Mouse (Mus musculus) kidney, postnatal 0 days (tissue): ENCODE results near the gene Scarf1. TPM values are rescaled to one million over a fixed set of nuclear protein-coding genes. Genes with fewer than 3 reads are reported as not detected.
A peak's percentile ranks its signal among the peaks of the same experiment; 100 is the strongest.

Experiments
- ATAC-seq: fragments of 200-750 bp; cut with Nextera tagmentation; replicated peaks from 2 replicates; pipeline ENCODE4 v1.8.0; 2017; ENCODE audit warnings: low read depth, moderate number of reproducible peaks, moderate TSS enrichment, moderate library complexity; ENCODE audit not compliant: low FRiP score
- DNase-seq: peaks from one replicate; pipeline ENCODE4 v3.0.0-alpha.2; 2016; ENCODE audit warnings: low spot score
- H3K27ac ChIP-seq: fragments of 300-500 bp; sonication (generic); 2 replicates; pipeline ENCODE4 v1.5.1; 2014; ENCODE audit warnings: mild to moderate bottlenecking
- H3K27me3 ChIP-seq: fragments of 300-500 bp; sonication (generic); 2 replicates; pipeline ENCODE4 v1.6.1; 2014; ENCODE audit warnings: low read length, mixed read lengths; ENCODE audit not compliant: insufficient read depth
- H3K36me3 ChIP-seq: fragments of 300-500 bp; sonication (generic); 2 replicates; pipeline ENCODE4 v1.6.1; 2014; ENCODE audit warnings: low read length, mixed read lengths; ENCODE audit not compliant: insufficient read depth
- H3K4me1 ChIP-seq: fragments of 300-500 bp; sonication (generic); replicated peaks from 2 replicates; pipeline ENCODE4 v1.6.1; 2014; ENCODE audit warnings: antibody characterized with exemption, low read length, mixed read lengths; ENCODE audit not compliant: insufficient read depth
- H3K4me2 ChIP-seq: fragments of 300-500 bp; sonication (generic); 2 replicates; pipeline ENCODE4 v1.6.1; 2014; ENCODE audit warnings: mild to moderate bottlenecking, low read length, moderate library complexity, mixed read lengths
- H3K4me3 ChIP-seq: fragments of 300-500 bp; sonication (generic); replicated peaks from 2 replicates; pipeline ENCODE4 v1.5.1; 2014; ENCODE audit warnings: low read depth, low read length
- H3K9ac ChIP-seq: fragments of 300-500 bp; sonication (generic); 2 replicates; pipeline ENCODE4 v1.6.1; 2014; ENCODE audit warnings: low read depth, low read length
- H3K9me3 ChIP-seq: fragments of 300-500 bp; sonication (generic); replicated peaks from 2 replicates; pipeline ENCODE4 v1.6.1; 2016; ENCODE audit warnings: low read length, inconsistent platforms, mixed read lengths
- CTCF ChIP-seq: IDR thresholded peaks from 2 replicates; pipeline ENCODE4 v1.5.1; 2016; ENCODE audit warnings: antibody characterized with exemption, low read depth, mild to moderate bottlenecking, moderate library complexity
- WGBS: fragments of 180-500 bp; shearing (Covaris S2); extraction: QIAGEN DNeasy Blood & Tissue Kit; methylation state at CpG from one replicate; pipeline ENCODE4 v1.1.7; 2014; 5-methylcytosine and 5-hydroxymethylcytosine counted together
- polyA plus RNA-seq: library from polyadenylated mRNA; unstranded; fragments of >200 nt; fragmentation: Nextera tagmentation; extraction: Ambion mirVana; gene quantifications from 2 replicates; pipeline ENCODE4 v1.2.1, GENCODE M21; 2015

The Scarf1 gene
- polyA plus RNA-seq = 13.6 and 14.4 TPM in 2 replicates

DNA sequence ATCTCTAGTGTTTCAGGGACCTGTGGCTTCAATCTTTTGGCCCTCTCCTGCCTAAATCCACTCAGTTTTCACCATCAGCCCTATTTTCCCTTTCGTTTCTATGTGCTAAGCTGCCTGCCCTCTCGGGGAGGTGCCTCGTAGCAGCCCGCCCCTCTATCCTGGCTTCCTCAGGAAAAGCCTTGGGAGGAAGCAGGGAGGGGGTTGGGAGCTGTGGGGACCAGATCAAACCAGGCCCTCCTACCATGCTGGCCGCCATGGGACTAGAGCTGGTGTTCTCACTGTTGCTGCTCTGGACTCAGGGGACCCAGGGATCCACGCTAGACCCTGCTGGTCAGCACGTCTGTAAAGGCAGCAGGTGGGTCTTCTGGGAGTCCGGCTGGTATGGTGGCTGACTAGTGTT lies at the start of gene Scarf1:
TSS of gene Scarf1 (plus strand) at position 205 of the 400 bp plus-strand sequence.
- Histone ChIP-seq H3K4me2 (peak within 1 kb of the TSS; percentile 45), H3K4me3 (peak within 1 kb of the TSS; percentile 24), H3K27me3 (no peaks in the 10 kb centered on the region), H3K4me1 (peaks cover 11% of the 10 kb centered on the region), H3K27ac (peak within 1 kb of the TSS; percentile 31; the same call in 1 of the 2 replicates), H3K9me3 (no peaks in the 10 kb centered on the region), H3K36me3 (peaks cover 15% of the 10 kb centered on the region; the same call in 1 of the 2 replicates), H3K9ac (peak within 1 kb of the TSS; percentile 28; the same call in 1 of the 2 replicates)
- no peak for TF ChIP-seq CTCF
- ATAC-seq = no peak
- 34% methylated on average over 8 of the region's 8 CpGs for WGBS
- peak; percentile 75 for DNase-seq

DNA sequence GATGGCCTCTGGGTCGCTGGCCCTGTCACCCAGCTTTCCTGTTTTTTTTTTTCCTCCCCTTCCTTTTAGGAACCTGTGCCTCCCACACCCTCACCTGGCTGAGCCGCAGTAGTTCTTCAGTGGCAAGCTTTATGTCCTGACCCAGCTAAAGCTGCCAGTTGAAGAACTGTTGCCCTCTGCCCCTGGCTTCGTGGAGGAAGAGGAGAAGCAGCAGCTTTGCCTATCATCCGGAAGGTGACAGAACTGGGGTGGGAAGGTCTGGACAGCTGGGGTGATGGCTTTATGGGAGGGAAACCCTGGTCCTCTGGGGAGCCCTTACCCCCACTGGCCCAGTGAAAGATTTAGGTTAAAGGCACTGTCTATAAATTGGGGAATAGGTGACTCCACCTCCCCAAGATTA lies 49.7 kb upstream of the Scarf1 start:
- ATAC-seq (no peak), DNase-seq (no peak)
- H3K36me3 ChIP-seq = peaks cover 13% of the 10 kb centered on the region
- H3K27me3 ChIP-seq = no peaks in the 10 kb centered on the region
- 31% methylated on average over 4 of the region's 4 CpGs for WGBS
- H3K4me3 ChIP-seq = no peak overlapping the region
- no peaks in the 10 kb centered on the region for H3K9me3 ChIP-seq
- H3K27ac ChIP-seq = 0 out of 2 replicates have a peak overlapping the region, but pooled peaks have one; percentile 93
- H3K4me2 ChIP-seq = peak overlapping the region; percentile 84
- no peak for TF ChIP-seq CTCF
- no peak overlapping the region for H3K9ac ChIP-seq
- H3K4me1 ChIP-seq = peaks cover 33% of the 10 kb centered on the region

DNA sequence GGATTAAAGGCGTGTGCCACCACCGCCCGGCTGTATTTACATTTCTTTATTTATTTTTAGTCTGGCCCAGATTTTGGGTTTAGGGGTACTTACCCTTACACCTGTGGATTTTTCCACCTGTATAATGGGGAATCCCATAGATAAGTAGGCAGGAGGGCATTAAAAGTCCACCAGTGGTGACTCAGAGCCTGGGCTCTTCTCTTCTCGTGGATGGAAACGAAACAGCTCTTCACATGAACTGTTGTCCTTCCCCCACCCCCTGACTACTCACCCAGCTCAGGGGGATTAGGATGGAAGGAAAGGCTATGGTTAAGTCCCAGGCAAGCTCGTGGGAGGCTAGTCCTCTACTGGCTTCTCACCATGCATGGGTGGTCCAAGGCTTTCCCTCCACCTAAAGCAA lies 48.9 kb upstream of the Scarf1 start:
- Histone ChIP-seq H3K36me3 (peaks cover 13% of the 10 kb centered on the region), H3K27ac (no peak overlapping the region), H3K4me2 (no peak overlapping the region), H3K4me3 (no peak overlapping the region), H3K9me3 (no peaks in the 10 kb centered on the region), H3K9ac (no peak overlapping the region), H3K27me3 (no peaks in the 10 kb centered on the region), H3K4me1 (peaks cover 30% of the 10 kb centered on the region)
- WGBS = 86% methylated on average over 6 of the region's 6 CpGs
- no peak for DNase-seq
- no peak for ATAC-seq
- no peak for TF ChIP-seq CTCF

DNA sequence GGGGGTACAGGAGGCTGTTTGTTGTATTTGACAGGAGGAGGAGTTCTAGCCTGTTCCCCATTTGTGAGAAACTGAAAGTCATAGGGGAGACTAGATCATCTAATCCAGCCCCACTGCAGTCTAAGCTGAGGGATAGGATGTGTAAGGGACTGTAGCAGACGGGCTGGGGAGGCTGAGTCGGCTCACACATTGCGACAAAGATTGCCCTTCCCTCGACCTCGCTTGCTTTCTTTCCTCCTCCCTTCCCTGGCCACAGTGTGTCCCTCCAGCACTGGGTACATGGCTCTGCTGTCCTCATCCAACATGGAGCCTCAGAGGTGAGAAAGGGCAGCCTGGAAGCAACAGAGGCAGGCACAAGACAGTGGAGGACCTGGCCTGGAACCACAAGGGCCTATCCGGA lies 48.3 kb upstream of the Scarf1 start:
- WGBS = 84% methylated on average over 6 of the region's 6 CpGs
- Histone ChIP-seq H3K27ac (no peak overlapping the region), H3K4me2 (no peak overlapping the region), H3K27me3 (no peaks in the 10 kb centered on the region), H3K4me3 (no peak overlapping the region), H3K9me3 (no peaks in the 10 kb centered on the region), H3K36me3 (peaks cover 13% of the 10 kb centered on the region), H3K4me1 (peaks cover 23% of the 10 kb centered on the region), H3K9ac (no peak overlapping the region)
- no peak for DNase-seq
- TF ChIP-seq CTCF = no peak
- ATAC-seq = no peak

DNA sequence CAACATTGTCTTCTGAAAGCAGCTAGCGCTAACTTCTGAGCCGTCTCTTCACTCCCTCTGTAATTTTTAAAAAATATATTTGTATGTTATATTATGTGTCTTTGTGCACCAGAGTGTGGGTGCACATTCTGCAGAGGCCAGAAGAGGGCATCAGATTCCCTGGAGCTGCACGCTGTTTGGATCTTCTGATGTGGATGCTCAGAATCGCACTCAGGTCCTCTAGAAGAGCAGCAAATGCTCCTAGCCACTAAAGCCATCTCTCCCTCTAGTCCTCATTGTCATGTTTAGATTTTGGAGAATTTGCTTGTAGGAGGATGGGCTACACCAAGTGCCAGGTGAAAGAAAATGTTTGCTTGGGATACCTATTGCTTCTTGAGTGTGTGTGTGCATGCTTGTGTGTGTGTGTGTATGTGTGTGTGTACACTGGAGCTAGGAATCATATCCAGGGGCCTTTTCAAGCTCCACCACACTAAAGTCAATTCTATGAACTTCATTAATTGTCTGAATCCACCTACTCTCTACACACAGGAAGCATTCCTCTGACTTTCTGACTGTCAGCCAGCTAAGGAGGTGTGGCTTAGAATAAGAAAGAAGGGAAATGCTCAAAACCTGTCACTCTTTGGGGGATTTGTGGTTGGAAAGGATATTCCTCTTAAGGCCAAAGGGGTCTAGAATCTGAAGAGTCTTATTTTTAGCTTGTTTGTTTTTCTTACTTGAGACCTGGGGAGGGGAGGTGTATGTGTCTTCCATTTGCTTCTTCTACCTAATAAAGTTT lies 46.4 kb upstream of the Scarf1 start:
- over 99% methylated on average over 4 of the region's 4 CpGs for WGBS
- ATAC-seq = no peak
- Histone ChIP-seq H3K4me1 (peaks cover 22% of the 10 kb centered on the region), H3K9me3 (no peaks in the 10 kb centered on the region), H3K4me3 (no peak overlapping the region), H3K9ac (no peak overlapping the region), H3K4me2 (peak overlapping the region; percentile 84; the same call in 1 of the 2 replicates), H3K27me3 (no peaks in the 10 kb centered on the region), H3K27ac (no peak overlapping the region), H3K36me3 (peaks cover 13% of the 10 kb centered on the region)
- TF ChIP-seq CTCF = peak; percentile 35
- no peak for DNase-seq

DNA sequence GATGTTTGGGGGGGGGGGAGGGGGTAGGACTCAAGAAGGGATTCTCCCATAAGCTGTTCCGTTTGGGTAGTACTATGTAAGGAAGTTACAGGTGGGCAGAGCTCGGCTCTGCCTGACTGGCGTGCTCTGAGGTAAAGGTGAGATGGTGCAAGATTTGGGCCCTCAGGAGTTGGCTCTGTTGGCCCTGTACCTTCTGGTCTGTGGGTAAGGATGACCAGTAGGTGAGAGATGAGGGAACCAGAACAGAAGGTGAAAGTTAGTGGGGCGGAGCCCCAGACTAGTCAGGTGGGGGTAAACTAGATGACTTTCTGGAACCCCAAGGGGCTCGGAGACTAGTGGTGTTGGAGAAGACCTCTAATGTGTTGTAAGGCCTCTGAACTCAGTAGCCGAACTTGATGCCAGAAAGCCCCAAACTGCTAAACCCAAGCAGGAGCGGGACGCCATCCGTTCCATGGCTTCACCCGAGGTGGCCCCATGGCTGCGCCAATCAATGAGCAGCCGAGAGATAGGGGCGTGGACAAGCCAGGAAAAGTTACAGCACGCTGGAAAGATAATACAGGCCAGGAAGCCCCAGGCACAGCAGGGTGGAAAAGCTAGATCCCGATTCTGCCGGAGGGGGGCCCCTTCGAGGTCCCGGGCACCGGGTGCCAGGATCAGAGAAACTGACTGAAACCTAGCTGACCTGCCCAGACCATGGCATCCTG lies 45.7 kb upstream of the Scarf1 start:
- peak overlapping the region; percentile 66 for H3K9ac ChIP-seq
- peaks cover 13% of the 10 kb centered on the region for H3K36me3 ChIP-seq
- H3K4me2 ChIP-seq = peak overlapping the region; percentile 84
- WGBS = 22% methylated on average over 19 of the region's 19 CpGs
- no peak for TF ChIP-seq CTCF
- peaks cover 15% of the 10 kb centered on the region; the same call in 1 of the 2 replicates for H3K4me1 ChIP-seq
- DNase-seq (peak; percentile 87), ATAC-seq (peak; percentile 67)
- H3K27ac ChIP-seq = 0 out of 2 replicates have a peak overlapping the region, but pooled peaks have one; percentile 31
- no peaks in the 10 kb centered on the region for H3K27me3 ChIP-seq
- peak overlapping the region; percentile 36 for H3K4me3 ChIP-seq
- no peaks in the 10 kb centered on the region for H3K9me3 ChIP-seq
